Mouse (Mus musculus): ENCODE data around the gene Dnajb5.
"Not testable (repeated sequence)": the region's sequence is repeated elsewhere in the genome, so short reads cannot be mapped to it uniquely, and the experiment has no call there.

Dnajb5 gene

GRCm38 (mm10) chr4:42978062-42978461, 28.4 kb downstream of the Dnajb5 start:
- no peak for DNase-seq

DNA sequence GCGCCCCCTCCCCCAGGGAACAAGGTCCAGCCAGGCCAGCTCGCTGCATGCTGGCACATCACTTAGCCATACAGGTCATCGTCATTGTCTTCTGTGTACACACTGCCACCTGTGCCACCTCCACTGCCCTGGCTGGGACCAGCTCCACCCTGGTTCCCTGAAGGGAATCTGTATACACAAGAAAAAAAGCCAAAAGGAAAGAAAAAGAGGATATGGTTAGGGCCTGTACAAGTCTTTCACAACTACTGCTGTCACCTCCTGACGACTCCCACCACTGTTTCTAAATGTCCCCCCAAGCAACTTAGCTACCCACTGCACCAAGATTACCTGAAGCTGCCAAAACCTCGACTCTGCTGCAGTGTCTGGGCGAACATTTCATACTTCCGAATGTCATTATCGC, 30.9 kb downstream of the Dnajb5 start:
- not testable (repeated sequence) for DNase-seq

DNA sequence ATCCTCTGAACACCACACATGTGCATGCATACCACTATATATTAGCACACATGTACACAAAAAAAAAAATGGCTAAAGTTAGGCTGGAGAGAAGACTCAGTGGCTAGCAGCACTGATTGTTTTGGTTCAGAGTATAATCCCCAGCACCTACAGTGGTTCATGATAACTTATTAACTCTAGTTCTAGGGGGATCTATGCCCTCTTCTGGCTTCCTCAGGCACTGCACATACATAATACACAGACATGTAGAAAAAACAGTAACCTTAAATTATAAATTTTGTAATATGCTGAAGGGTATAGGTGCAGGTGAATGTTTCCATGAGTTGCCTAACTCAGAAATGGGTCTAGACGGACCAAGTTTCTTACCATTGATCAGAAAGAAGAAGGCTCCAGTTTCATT, 38.7 kb downstream of the Dnajb5 start:
- DNase-seq: no peak

- DNase-seq: no peak
Observed at GRCm38 (mm10) chr4:42998022-42998421, 48.4 kb downstream of the Dnajb5 start.

DNA sequence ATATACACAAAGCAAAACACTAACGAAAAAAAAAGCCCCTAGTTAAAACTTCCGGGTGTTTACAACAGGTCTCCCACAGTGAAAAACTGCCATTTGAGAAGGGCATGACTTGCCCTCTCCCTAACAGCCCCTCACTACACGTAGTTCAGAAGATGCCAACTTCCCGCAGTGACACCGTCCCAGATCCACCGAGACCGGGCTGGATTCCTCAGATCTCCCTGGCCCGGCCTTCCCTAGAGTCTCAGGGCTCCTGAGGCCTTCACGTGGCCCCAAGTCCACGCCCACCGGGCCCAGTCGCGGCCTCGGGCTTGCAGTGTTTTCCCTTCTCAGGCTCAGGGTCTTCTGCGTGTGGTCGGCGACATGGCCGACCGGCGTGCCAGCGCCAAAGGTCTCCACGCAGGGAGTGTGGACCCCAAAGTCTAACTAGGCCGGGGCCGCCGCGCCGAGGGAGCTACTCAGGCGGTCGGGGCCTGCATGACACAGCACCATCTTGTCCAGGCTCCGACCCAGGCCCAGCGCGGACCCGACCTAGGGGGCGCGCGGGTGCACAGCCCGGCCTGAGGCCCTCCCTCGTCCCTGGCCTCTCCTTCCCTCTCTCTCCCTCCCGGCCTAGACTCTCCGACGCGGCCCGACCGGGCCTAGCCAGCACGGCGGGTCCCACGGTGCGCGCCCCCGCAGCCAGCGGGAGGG, 50.0 kb downstream of the Dnajb5 start:
- DNase-seq: peak; percentile 83

- DNase-seq: peak; percentile 99
Observed at GRCm38 (mm10) chr4:43000141-43000986, 50.8 kb downstream of the Dnajb5 start, which contains the start of gene Vcp. TSS of gene Vcp (minus strand) at chr4:43000507.

- DNase-seq: no peak
Observed at GRCm38 (mm10) chr4:43001272-43001671, 51.7 kb downstream of the Dnajb5 start.

- DNase-seq: no peak
Observed at GRCm38 (mm10) chr4:43002756-43003439, 53.3 kb downstream of the Dnajb5 start.

DNA sequence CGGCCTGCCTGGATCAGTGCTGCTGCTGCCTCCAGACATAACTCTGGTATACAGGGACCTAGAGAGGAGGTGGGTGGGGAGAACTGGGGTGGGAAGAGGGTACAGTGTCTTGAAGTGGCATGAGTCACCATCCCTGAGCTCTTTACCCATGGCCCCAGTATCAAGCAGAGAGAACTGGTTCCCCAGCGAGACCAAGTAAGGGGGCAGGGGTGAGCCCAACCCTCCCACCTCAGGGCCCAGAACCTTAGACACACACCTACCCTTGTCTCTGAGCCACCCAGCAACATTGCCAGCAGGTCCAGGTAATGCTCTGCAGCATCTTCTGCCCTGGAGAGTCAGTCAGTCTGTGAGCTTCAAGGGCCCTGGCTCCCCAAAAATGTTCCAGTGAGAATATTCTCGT, 55.3 kb downstream of the Dnajb5 start:
- DNase-seq: no peak

- DNase-seq: peak; percentile 30
Observed at GRCm38 (mm10) chr4:43005765-43006164, 56.2 kb downstream of the Dnajb5 start.
